Mouse (Mus musculus): ENCODE data around the gene Fam216b.

DNA sequence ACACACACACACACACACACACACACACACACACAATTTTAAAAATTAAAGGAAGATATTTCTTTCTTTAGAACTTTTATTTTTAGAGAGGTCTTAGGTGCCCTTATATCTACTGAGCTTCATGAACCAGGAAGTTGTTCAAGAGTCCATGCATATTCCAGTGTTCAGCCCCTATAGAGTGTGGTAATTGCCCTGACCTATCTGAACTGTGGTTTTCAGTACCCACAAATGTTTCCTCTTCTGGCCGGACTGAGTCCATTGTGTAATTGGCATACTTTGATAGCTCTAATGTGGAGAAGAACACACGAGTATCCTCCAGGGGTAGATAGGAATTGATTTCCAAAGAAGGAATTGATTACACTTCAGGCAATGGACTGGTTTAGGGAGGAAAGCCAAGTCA, 11.3 kb downstream of the Fam216b start:
- TF ChIP-seq CTCF (IDR thresholded peaks at IDR 0.05; ENCODE audit: control insufficient read depth, insufficient read depth, insufficient replicate concordance, low read depth, low read length) = no peak
- no peak for TF ChIP-seq POLR2A (IDR thresholded peaks at IDR 0.05; ENCODE audit: control insufficient read depth, low read depth, low read length)
